Mouse (Mus musculus) forebrain, embryonic 16.5 days (tissue): Measurements from ENCODE around the gene Asdurf. TPM values are rescaled to one million over a fixed set of nuclear protein-coding genes. Genes with fewer than 3 reads are reported as not detected.
"Not testable (repeated sequence)": the region's sequence is repeated elsewhere in the genome, so short reads cannot be mapped to it uniquely, and the experiment has no call there.

ENCODE experiments used
- ATAC-seq: fragments of 200-750 bp; cut with Nextera tagmentation; 2 replicates; pipeline ENCODE4 v1.8.0; 2017; ENCODE audit warnings: mild to moderate bottlenecking, moderate library complexity
- H3K27ac ChIP-seq: fragments of 300-500 bp; sonication (generic); 2 replicates; pipeline ENCODE4 v1.5.1; 2014; ENCODE audit warnings: low read length, control low read depth
- H3K27me3 ChIP-seq: fragments of 300-500 bp; sonication (generic); replicated peaks from 2 replicates; pipeline ENCODE4 v1.6.1; 2014; ENCODE audit warnings: low read length; ENCODE audit not compliant: control insufficient read depth, insufficient read depth
- H3K36me3 ChIP-seq: fragments of 300-500 bp; sonication (generic); 2 replicates; pipeline ENCODE4 v1.6.1; 2014; ENCODE audit not compliant: control insufficient read depth, insufficient read depth
- H3K4me1 ChIP-seq: fragments of 300-500 bp; sonication (generic); replicated peaks from 2 replicates; pipeline ENCODE4 v1.6.1; 2014; ENCODE audit warnings: low read length; ENCODE audit not compliant: control insufficient read depth, insufficient read depth
- H3K4me2 ChIP-seq: fragments of 300-500 bp; sonication (generic); 2 replicates; pipeline ENCODE4 v1.6.1; 2014; ENCODE audit warnings: mild to moderate bottlenecking, low read length, control low read depth
- H3K4me3 ChIP-seq: fragments of 300-500 bp; sonication (generic); replicated peaks from 2 replicates; pipeline ENCODE4 v1.5.1; 2014; ENCODE audit warnings: mild to moderate bottlenecking, low read length, control low read depth
- H3K9ac ChIP-seq: fragments of 300-500 bp; sonication (generic); replicated peaks from 2 replicates; pipeline ENCODE4 v1.6.1; 2014; ENCODE audit warnings: low read depth, low read length, control low read depth
- H3K9me3 ChIP-seq: fragments of 300-500 bp; sonication (generic); 2 replicates; pipeline ENCODE4 v1.6.1; 2016; ENCODE audit warnings: low read length; ENCODE audit not compliant: control insufficient read depth
- whole genome bisulfite sequencing: fragments of 180-500 bp; shearing (Covaris S2); extraction: QIAGEN DNeasy Blood & Tissue Kit; methylation state at CpG from one replicate; pipeline ENCODE4 v1.1.7; 2014; 5-methylcytosine and 5-hydroxymethylcytosine counted together
- polyA plus RNA-seq: library from polyadenylated mRNA; unstranded; fragments of >200 nt; fragmentation: Nextera tagmentation; extraction: Ambion mirVana; gene quantifications from 2 replicates; pipeline ENCODE4 v1.2.1, GENCODE M21; 2015

Asdurf gene
- polyA plus RNA-seq = 1.9 and 5.6 TPM in 2 replicates

GRCm38 (mm10) chr1:53352327-53353261, at the start of gene Asdurf, which contains the start of the genes Gm28551 and Asnsd1:
Gene Asdurf (minus strand): TSS chr1:53352619.
Gene Gm28551 (minus strand): TSS chr1:53352667.
Gene Asnsd1 (minus strand): TSS chr1:53352752.
- under 1% methylated on average over 44 of the region's 44 CpGs for WGBS
- peak; percentile 100 for ATAC-seq
- H3K9ac ChIP-seq = peak within 1 kb of the TSS; percentile 91
- H3K4me2 ChIP-seq = peak within 1 kb of the TSS; percentile 55
- H3K4me1 ChIP-seq = peaks cover 5% of the 10 kb centered on the region
- H3K27me3 ChIP-seq = no peaks in the 10 kb centered on the region
- peak within 1 kb of the TSS; percentile 77 for H3K4me3 ChIP-seq
- H3K9me3 ChIP-seq = no peaks in the 10 kb centered on the region
- H3K36me3 ChIP-seq = peaks cover 8% of the 10 kb centered on the region
- H3K27ac ChIP-seq = peak within 1 kb of the TSS; percentile 86

GRCm38 (mm10) chr1:53393936-53394760, 41.7 kb upstream of the Asdurf start:
- H3K36me3 ChIP-seq, H3K4me3 ChIP-seq, H3K9ac ChIP-seq, H3K27ac ChIP-seq, H3K4me1 ChIP-seq, H3K9me3 ChIP-seq, H3K27me3 ChIP-seq, ATAC-seq: not testable (repeated sequence)
- peak overlapping the region; percentile 13; the same call in 1 of the 2 replicates for H3K4me2 ChIP-seq
- WGBS = 30% methylated on average over 21 of the region's 21 CpGs

GRCm38 (mm10) chr1:53388762-53389161, 36.3 kb upstream of the Asdurf start:
- H3K4me1 ChIP-seq = no peaks in the 10 kb centered on the region
- no peak overlapping the region for H3K4me3 ChIP-seq
- no peak overlapping the region for H3K4me2 ChIP-seq
- H3K27me3 ChIP-seq = no peaks in the 10 kb centered on the region
- no peaks in the 10 kb centered on the region for H3K36me3 ChIP-seq
- no peak overlapping the region for H3K27ac ChIP-seq
- H3K9ac ChIP-seq = no peak overlapping the region
- no peaks in the 10 kb centered on the region for H3K9me3 ChIP-seq
- ATAC-seq = no peak
- 89% methylated on average over 14 of the region's 14 CpGs for WGBS

DNA sequence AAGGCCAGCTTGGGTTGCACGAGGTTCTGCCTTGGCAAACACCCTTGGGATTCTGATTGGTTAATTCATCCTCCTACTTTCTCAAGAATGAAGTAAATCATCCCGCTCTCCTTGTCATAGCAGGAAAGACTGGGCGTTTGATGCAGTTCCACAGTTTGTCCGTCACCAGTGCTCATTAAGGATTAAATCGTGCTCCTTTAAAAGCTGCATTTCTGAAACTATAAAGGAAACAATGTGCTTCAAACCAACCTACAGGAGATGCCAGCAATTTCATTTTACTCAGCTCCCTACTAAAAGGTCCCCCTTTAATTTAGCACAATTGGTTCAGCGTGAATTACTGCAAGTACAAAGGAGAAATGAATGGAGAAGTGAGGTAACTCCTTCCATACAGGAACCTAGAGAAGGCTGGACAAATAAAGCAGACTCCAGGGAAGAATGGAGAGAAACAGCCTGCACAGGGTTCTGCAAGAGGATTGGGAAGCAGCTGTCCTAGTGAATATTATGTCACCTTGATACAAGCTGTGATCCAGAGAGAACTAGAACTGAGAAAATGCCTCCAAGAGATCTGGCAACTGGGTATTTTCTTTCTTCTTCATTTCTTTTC, 31.8 kb upstream of the Asdurf start:
- H3K27me3 ChIP-seq = no peaks in the 10 kb centered on the region
- ATAC-seq = peak; percentile 79
- no peaks in the 10 kb centered on the region for H3K9me3 ChIP-seq
- no peak overlapping the region for H3K27ac ChIP-seq
- 10% methylated on average over 6 of the region's 6 CpGs for WGBS
- no peaks in the 10 kb centered on the region for H3K36me3 ChIP-seq
- no peak overlapping the region for H3K9ac ChIP-seq
- H3K4me1 ChIP-seq = no peaks in the 10 kb centered on the region
- H3K4me2 ChIP-seq = no peak overlapping the region
- no peak overlapping the region for H3K4me3 ChIP-seq

GRCm38 (mm10) chr1:53377731-53378130, 25.3 kb upstream of the Asdurf start:
- 53% methylated on average over 3 of the region's 3 CpGs for WGBS
- no peak overlapping the region for H3K4me3 ChIP-seq

GRCm38 (mm10) chr1:53375965-53376364, 23.5 kb upstream of the Asdurf start:
- H3K4me2 ChIP-seq, H3K27me3 ChIP-seq, H3K9ac ChIP-seq, H3K4me1 ChIP-seq, H3K36me3 ChIP-seq, ATAC-seq, H3K4me3 ChIP-seq, H3K9me3 ChIP-seq, H3K27ac ChIP-seq: not testable (repeated sequence)
- 87% methylated on average over 2 of the region's 2 CpGs for WGBS

More at GRCm38 (mm10) chr1:53377731-53378130, 25.3 kb upstream of the Asdurf start:
- Histone ChIP-seq H3K4me1 (no peaks in the 10 kb centered on the region), H3K27ac (no peak overlapping the region), H3K4me2 (no peak overlapping the region), H3K36me3 (no peaks in the 10 kb centered on the region), H3K27me3 (no peaks in the 10 kb centered on the region), H3K9me3 (no peaks in the 10 kb centered on the region), H3K9ac (no peak overlapping the region)
- no peak for ATAC-seq

DNA sequence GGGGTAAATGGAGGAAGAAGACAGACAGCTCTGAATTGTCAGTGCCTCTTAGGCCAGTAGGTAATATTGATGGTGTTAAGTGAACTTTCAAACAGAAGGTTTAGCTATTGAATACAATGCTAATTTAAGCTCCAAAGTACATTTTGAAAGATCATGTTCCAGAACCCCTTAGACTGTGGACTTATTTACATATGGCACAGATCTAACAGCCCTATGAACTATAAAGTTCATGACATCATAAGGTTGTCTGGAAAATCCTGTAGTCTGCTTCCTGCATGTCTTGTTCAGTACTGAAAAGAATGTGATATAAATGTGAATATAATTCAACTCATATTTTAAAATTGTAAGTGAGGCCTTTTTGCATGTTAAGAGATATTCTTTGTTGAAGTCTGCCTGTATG, 6.6 kb upstream of the Asdurf start:
- no peak overlapping the region for H3K4me3 ChIP-seq
- H3K9ac ChIP-seq = no peak overlapping the region
- ATAC-seq = no peak
- H3K36me3 ChIP-seq = no peaks in the 10 kb centered on the region
- H3K4me2 ChIP-seq = no peak overlapping the region
- no peaks in the 10 kb centered on the region for H3K4me1 ChIP-seq
- no peaks in the 10 kb centered on the region for H3K27me3 ChIP-seq
- H3K27ac ChIP-seq = no peak overlapping the region
- H3K9me3 ChIP-seq = no peaks in the 10 kb centered on the region

- Histone ChIP-seq H3K4me2 (no peak overlapping the region), H3K9me3 (peaks cover 5% of the 10 kb centered on the region), H3K4me3 (no peak overlapping the region), H3K27ac (no peak overlapping the region), H3K36me3 (peaks cover 34% of the 10 kb centered on the region), H3K4me1 (no peaks in the 10 kb centered on the region), H3K9ac (no peak overlapping the region), H3K27me3 (no peaks in the 10 kb centered on the region)
- WGBS = 97% methylated on average over 2 of the region's 2 CpGs
- no peak for ATAC-seq
Measured at GRCm38 (mm10) chr1:53341071-53341470, 11.3 kb downstream of the Asdurf start.

DNA sequence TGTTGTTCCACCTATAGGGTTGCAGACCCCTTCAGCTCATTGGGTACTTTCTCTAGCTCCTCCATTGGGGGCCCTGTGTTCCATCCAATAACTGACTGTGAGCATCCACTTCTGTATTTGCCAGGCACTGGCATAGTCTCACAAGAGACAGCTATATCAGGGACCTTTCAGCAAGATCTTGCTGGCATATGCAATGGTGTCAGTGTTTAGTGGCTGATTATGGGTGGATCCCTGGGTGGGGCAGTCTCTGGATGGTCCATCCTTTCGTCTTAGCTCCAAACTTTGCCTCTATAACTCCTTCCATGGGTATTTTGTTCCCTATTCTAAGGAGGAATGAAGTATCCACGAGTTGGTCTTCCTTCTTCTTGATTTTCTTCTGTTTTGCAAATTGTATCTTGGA, 15.0 kb downstream of the Asdurf start:
- not testable (repeated sequence) for H3K9ac ChIP-seq, H3K27me3 ChIP-seq, H3K4me3 ChIP-seq, H3K9me3 ChIP-seq, ATAC-seq, H3K27ac ChIP-seq, H3K4me1 ChIP-seq, H3K4me2 ChIP-seq
- peaks cover 11% of the 10 kb centered on the region for H3K36me3 ChIP-seq
- 77% methylated on average over 2 of the region's 2 CpGs for WGBS
